Mouse (Mus musculus) embryonic fibroblast, embryonic 13.5 days (primary cell): Measurements from ENCODE around the gene Gm29735. TPM values are rescaled to one million over a fixed set of nuclear protein-coding genes. Genes with fewer than 3 reads are reported as not detected.
"Not testable (repeated sequence)": the region's sequence is repeated elsewhere in the genome, so short reads cannot be mapped to it uniquely, and the experiment has no call there.

Source experiments
- H3K27ac ChIP-seq: 2 replicates; pipeline ENCODE4 v1.5.1; 2012; ENCODE audit warnings: low read length, control low read depth, inconsistent platforms; ENCODE audit not compliant: insufficient read depth
- H3K4me1 ChIP-seq: 2 replicates; pipeline ENCODE4 v1.6.1; 2011; ENCODE audit warnings: low read length; ENCODE audit not compliant: control insufficient read depth, insufficient read depth
- H3K4me3 ChIP-seq: 2 replicates; pipeline ENCODE4 v1.5.1; 2011; ENCODE audit warnings: mild to moderate bottlenecking, control low read depth, low read length; ENCODE audit not compliant: insufficient read depth
- CTCF ChIP-seq: IDR thresholded peaks from 2 replicates; pipeline ENCODE4 v1.5.1; 2011; ENCODE audit warnings: mild to moderate bottlenecking, control low read depth, low read length, moderate library complexity, borderline replicate concordance; ENCODE audit not compliant: insufficient read depth
- POLR2A ChIP-seq: IDR thresholded peaks from 2 replicates; pipeline ENCODE4 v1.6.1; 2011; ENCODE audit warnings: low read depth, mild to moderate bottlenecking, control low read depth, low read length, moderate library complexity
- polyA plus RNA-seq: library from polyadenylated mRNA; stranded (reverse); fragments of >200 nt; gene quantifications from 2 replicates; pipeline ENCODE4 v1.2.4, GENCODE M21; 2011; ENCODE audit warnings: low read depth; ENCODE audit not compliant: missing spikeins, insufficient read length

Gene Gm29735
- not detected in 2 replicates for polyA plus RNA-seq

- H3K27ac ChIP-seq, H3K4me3 ChIP-seq, H3K4me1 ChIP-seq: not testable (repeated sequence)
Observed at GRCm38 (mm10) chr7:142157013-142157412, at the start of gene Gm29735. Gene Gm29735, minus strand, starts transcription at chr7:142157113.

GRCm38 (mm10) chr7:142205488-142205887, 48.6 kb upstream of the Gm29735 start:
- TF ChIP-seq CTCF (no peak), POLR2A (no peak)
- Histone ChIP-seq H3K4me3 (no peak overlapping the region), H3K4me1 (no peaks in the 10 kb centered on the region), H3K27ac (no peak overlapping the region)

- Histone ChIP-seq H3K4me1 (no peaks in the 10 kb centered on the region), H3K27ac (no peak within 1 kb of the TSS), H3K4me3 (no peak within 1 kb of the TSS)
- TF ChIP-seq POLR2A: no peak
- no peak for TF ChIP-seq CTCF
Observed at GRCm38 (mm10) chr7:142201064-142201463, 44.2 kb upstream of the Gm29735 start, which contains the start of gene Krtap5-3. Gene Krtap5-3, plus strand, starts transcription at chr7:142201364.

- Histone ChIP-seq H3K4me1 (no peaks in the 10 kb centered on the region), H3K27ac (no peak overlapping the region), H3K4me3 (no peak overlapping the region)
- TF ChIP-seq POLR2A (no peak), CTCF (no peak)
Observed at GRCm38 (mm10) chr7:142198748-142199147, 41.8 kb upstream of the Gm29735 start.

DNA sequence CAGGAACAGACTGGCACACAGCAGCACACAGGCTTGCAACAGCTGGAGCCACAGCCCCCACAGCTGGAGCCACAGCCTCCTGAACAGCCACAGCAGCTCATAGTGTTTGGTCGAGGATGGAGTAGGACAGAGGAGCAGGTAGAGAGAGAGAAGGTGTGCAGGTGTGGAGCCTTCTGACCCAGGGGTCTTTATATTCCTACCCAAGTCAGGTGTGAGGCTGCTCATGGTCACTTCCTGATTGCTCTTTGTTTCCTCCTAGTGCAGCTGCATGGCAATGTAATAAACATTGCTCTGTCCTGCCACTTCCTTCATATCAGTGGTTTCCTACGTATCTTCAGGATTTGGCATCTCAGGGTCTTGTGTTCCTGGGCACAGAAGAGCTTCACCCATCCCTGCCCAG, 33.4 kb upstream of the Gm29735 start, which contains the start of gene Gm10153:
Gene Gm10153 (minus strand): TSS at position 101 of the 400 bp plus-strand sequence.
- TF ChIP-seq CTCF (no peak), POLR2A (no peak)
- H3K4me1 ChIP-seq: no peaks in the 10 kb centered on the region
- no peak within 1 kb of the TSS for H3K27ac ChIP-seq
- H3K4me3 ChIP-seq: no peak within 1 kb of the TSS

DNA sequence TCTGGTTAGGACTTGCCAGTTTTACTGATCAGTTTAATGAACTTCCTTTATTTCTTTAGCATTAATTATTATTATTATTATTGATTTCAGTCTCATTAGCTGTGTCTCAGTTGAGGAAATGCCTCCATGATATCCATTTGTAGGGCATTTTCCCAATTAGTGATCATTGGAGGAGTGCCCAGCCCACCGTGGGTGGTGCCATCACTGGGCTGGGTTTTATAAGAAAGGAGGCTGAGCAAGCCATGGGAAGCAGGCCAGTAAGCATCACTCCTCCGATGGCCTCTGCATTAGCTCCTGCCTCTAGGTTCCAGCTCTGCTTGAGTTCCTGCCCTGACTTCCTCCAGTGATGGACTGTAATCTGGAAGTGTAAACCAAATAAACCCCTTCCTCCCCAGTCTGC, 31.2 kb upstream of the Gm29735 start:
- H3K4me3 ChIP-seq: no peak overlapping the region
- TF ChIP-seq POLR2A (no peak), CTCF (no peak)
- H3K4me1 ChIP-seq: no peaks in the 10 kb centered on the region
- H3K27ac ChIP-seq: no peak overlapping the region

DNA sequence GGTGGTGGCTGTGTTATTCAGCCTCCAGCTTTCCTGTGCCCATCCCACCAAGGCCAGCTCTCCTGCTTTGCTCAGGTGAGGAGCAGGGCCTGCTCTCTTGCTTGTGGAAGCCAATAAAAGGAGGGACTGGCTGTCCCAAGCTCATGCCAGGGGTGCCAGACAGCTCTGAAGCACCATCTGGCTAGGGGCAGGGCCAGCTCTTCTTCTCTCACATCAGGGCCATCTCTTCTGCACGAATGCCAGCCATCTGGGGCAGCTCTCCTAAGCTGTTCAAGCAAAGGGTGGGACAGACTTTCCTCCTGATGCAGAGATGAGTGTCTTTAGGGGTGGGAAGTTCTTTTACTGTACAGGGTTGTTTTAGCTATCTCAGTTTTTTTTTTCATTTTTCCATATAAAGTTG, 24.1 kb upstream of the Gm29735 start:
- H3K4me3 ChIP-seq: no peak overlapping the region
- H3K4me1 ChIP-seq: no peaks in the 10 kb centered on the region
- TF ChIP-seq POLR2A (no peak), CTCF (no peak)
- no peak overlapping the region for H3K27ac ChIP-seq

DNA sequence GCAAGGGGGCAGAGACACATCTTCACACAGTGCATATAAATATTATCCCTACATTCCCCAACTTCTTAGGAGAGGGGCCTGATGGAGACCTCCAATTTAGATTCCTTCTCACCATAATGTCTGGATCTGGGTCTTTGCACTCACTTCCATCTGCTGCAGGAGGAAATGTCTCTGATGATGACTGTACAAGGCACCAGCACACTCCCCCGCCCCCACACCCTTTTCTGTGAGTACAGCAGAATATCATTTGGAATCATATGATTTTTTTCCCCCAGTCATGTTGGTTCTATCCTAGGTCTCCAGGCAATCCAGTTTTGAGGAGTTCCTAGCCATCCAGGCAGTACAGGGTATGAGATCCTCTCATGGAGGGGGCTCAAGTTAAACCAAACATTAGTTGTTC, 21.8 kb upstream of the Gm29735 start:
- Histone ChIP-seq H3K27ac (no peak overlapping the region), H3K4me1 (no peaks in the 10 kb centered on the region), H3K4me3 (no peak overlapping the region)
- TF ChIP-seq POLR2A (no peak), CTCF (no peak)

- not testable (repeated sequence) for H3K4me3 ChIP-seq, H3K27ac ChIP-seq, H3K4me1 ChIP-seq
Observed at GRCm38 (mm10) chr7:142175905-142176304, 19.0 kb upstream of the Gm29735 start, which contains the start of gene Krtap5-2. Gene Krtap5-2, minus strand, starts transcription at chr7:142176005.

DNA sequence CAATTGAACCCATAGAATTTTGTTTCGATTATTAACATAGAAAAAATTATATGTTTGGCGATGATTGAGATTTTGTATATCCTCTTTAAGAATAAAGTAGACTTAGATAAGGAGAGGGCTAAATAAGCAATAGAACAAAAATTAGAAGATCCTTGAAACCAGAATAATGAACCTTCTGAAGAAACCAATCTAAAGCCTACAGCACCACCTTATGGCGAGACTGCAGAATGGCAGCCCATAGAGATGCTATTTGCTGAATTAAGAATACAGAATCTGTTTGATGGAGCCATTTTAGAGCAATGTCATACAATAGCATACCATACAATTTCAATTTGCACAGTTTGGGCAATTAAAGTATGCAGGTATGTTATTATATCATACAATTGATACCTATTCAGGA, 12.9 kb upstream of the Gm29735 start:
- H3K27ac ChIP-seq: no peak overlapping the region
- TF ChIP-seq CTCF: no peak
- no peak for TF ChIP-seq POLR2A
- no peak overlapping the region for H3K4me3 ChIP-seq
- H3K4me1 ChIP-seq: no peaks in the 10 kb centered on the region

GRCm38 (mm10) chr7:142165639-142166038, 8.7 kb upstream of the Gm29735 start, which contains the start of gene Gm4553:
Gene Gm4553, minus strand, starts transcription at chr7:142165739.
- not testable (repeated sequence) for H3K27ac ChIP-seq, H3K4me1 ChIP-seq, H3K4me3 ChIP-seq
